In genomic region chr10:81556282-81556681, GRCm38 (mm10) we compare ENCODE assay signal across 10 mouse cellular contexts. TPM values are rescaled to one million over a fixed set of nuclear protein-coding genes. Genes with fewer than 3 reads are reported as not detected.
DNase-seq lines count a peak whose midpoint lies in the region; TF ChIP-seq lines count a peak whose summit lies in the region.
"Had no signal": no experiment of that assay in that cellular context is flagged by ENCODE, and none has a peak within 500 bp of the region (broad histone marks: within the 10 kb centered on the region; RNA-seq: fewer than 3 reads in every experiment).

No protein-coding gene starts in this region.

- no peak for TF ChIP-seq POLR2A in kidney, adult 2 months (IDR thresholded peaks at IDR 0.05; ENCODE audit: low read depth, low read length)
- TF ChIP-seq POLR2A in thymus, adult 2 months (IDR thresholded peaks at IDR 0.05; ENCODE audit: control insufficient read depth, extremely low read depth, insufficient read depth, low read length, poor library complexity), result no peak

- WGBS in kidney, adult 2 months, result 81% methylated on average over 3 of the region's 3 CpGs
- 87% methylated on average over 3 of the region's 3 CpGs for WGBS in thymus, adult 2 months

- no peaks in the 10 kb centered on the region for H3K27me3 ChIP-seq in kidney, adult 2 months (replicated peaks; ENCODE audit: control insufficient read depth, insufficient read depth, low read length)
- H3K27me3 ChIP-seq in thymus, adult 2 months (ENCODE audit: control insufficient read depth, insufficient read depth, low read length), result no peaks in the 10 kb centered on the region

- DNase-seq in kidney, adult 2 months, result no peak
- DNase-seq in kidney, postnatal 10 days, result no peak
- no peak for DNase-seq in thymus, adult 2 months
- DNase-seq in thymus, postnatal 14 days, result no peak
- DNase-seq in ZHBTc4 (ENCODE audit: low read depth, low spot score), result peak; percentile 85
- no peak for DNase-seq in adrenal gland, postnatal 4 days (ENCODE audit: low spot score in 2 of 2)
- DNase-seq in gastrocnemius, adult 8-10 months (ENCODE audit: low spot score in 2 of 2), result no peak
- DNase-seq: adrenal gland, adult 8-10 months; heart, postnatal 14 days; lung, adult 18-20 months had no signal

- no peaks in the 10 kb centered on the region for H3K36me3 ChIP-seq in kidney, adult 2 months (ENCODE audit: control insufficient read depth, insufficient read depth, low read length)
- no peaks in the 10 kb centered on the region for H3K36me3 ChIP-seq in thymus, adult 2 months (ENCODE audit: control insufficient read depth, insufficient read depth, low read length)

- H3K4me3 ChIP-seq in kidney, adult 2 months (ENCODE audit: insufficient read depth, low read depth, low read length), result no peak overlapping the region
- H3K4me3 ChIP-seq in thymus, adult 2 months (ENCODE audit: control insufficient read depth, insufficient read depth, low read length), result no peak overlapping the region

- peak; percentile 22; the same call in 1 of the 2 replicates for TF ChIP-seq CTCF in kidney, adult 2 months (conservative IDR thresholded peaks at IDR 0.05; ENCODE audit: insufficient read depth, insufficient read length, low read depth, low read length)
- 0 out of 2 replicates have a peak, but pooled peaks have one; percentile 34 for TF ChIP-seq CTCF in thymus, adult 2 months (IDR thresholded peaks at IDR 0.05; ENCODE audit: borderline replicate concordance, control insufficient read depth, extremely low read depth, insufficient read depth, low read length, poor library complexity)

- H3K27ac ChIP-seq in kidney, adult 2 months (ENCODE audit: insufficient read depth, low read depth, low read length), result no peak overlapping the region
- H3K27ac ChIP-seq in thymus, adult 2 months (ENCODE audit: control insufficient read depth, insufficient read depth, low read length), result no peak overlapping the region

- peaks cover 4% of the 10 kb centered on the region; the same call in 1 of the 2 replicates for H3K4me1 ChIP-seq in kidney, adult 2 months (ENCODE audit: control insufficient read depth, insufficient read depth, low read length)
- peaks cover 21% of the 10 kb centered on the region for H3K4me1 ChIP-seq in thymus, adult 2 months (replicated peaks; ENCODE audit: control insufficient read depth, insufficient read depth, low read length)

RNA-seq across cellular contexts. Expression of gene Aes, which starts 3.0 kb away (rescaled TPM):
- polyA plus RNA-seq in kidney, adult 2 months (2012; rRNA removed), result 2,250 and 2,535 TPM in 2 replicates
- 3,110 and 3,125 TPM in 2 replicates for polyA plus RNA-seq in thymus, adult 2 months (2012; rRNA removed)
- total RNA-seq in adrenal gland, postnatal 4 days (2021), result 100 to 1,000 TPM; 639 to 647 TPM
- 100 to 1,000 TPM; 851 to 988 (median 920) TPM for total RNA-seq in gastrocnemius, adult 8-10 months (2022)

RNA-seq across cellular contexts. Expression of gene Gna11, which starts 11.3 kb away (rescaled TPM):
- 93.0 and 107 TPM in 2 replicates for polyA plus RNA-seq in kidney, adult 2 months (2012; rRNA removed)
- polyA plus RNA-seq in thymus, adult 2 months (2012; rRNA removed), result 73.1 and 81.0 TPM in 2 replicates
- total RNA-seq in adrenal gland, postnatal 4 days (2021), result 10 to 100 TPM; 74.2 to 74.4 TPM
- 10 to 100 TPM; 26.2 to 30.7 (median 28.4) TPM for total RNA-seq in gastrocnemius, adult 8-10 months (2022)

RNA-seq across cellular contexts. Expression of gene Tle2, which starts 18.1 kb away (rescaled TPM):
- 63.7 and 93.5 TPM in 2 replicates for polyA plus RNA-seq in kidney, adult 2 months (2012; rRNA removed)
- polyA plus RNA-seq in thymus, adult 2 months (2012; rRNA removed), result 100 and 115 TPM in 2 replicates
- 10 to 100 TPM; 24.9 to 30.4 TPM for total RNA-seq in adrenal gland, postnatal 4 days (2021)
- 1 to 10 TPM; 3.1 to 4.3 (median 4.0) TPM for total RNA-seq in gastrocnemius, adult 8-10 months (2022)

RNA-seq across cellular contexts. Expression of gene Gna15, which starts 32.3 kb away (rescaled TPM):
- 1.7 and 2.1 TPM in 2 replicates for polyA plus RNA-seq in kidney, adult 2 months (2012; rRNA removed)
- polyA plus RNA-seq in thymus, adult 2 months (2012; rRNA removed), result 9.5 and 10.6 TPM in 2 replicates
- total RNA-seq in adrenal gland, postnatal 4 days (2021), result 1 to 10 TPM in 1 of 2 experiments, under 1 TPM in 1; 0.67 to 1.2 TPM
- under 1 TPM; 0.19 to 0.80 (median 0.24) TPM for total RNA-seq in gastrocnemius, adult 8-10 months (2022)

RNA-seq across cellular contexts. Expression of gene Tle6, which starts 44.6 kb away (rescaled TPM):
- polyA plus RNA-seq in kidney, adult 2 months (2012; rRNA removed), result 3.9 and 4.3 TPM in 2 replicates
- 22.5 and 28.8 TPM in 2 replicates for polyA plus RNA-seq in thymus, adult 2 months (2012; rRNA removed)
- total RNA-seq in adrenal gland, postnatal 4 days (2021), result 10 to 100 TPM; 12.8 to 20.2 TPM
- total RNA-seq in gastrocnemius, adult 8-10 months (2022), result 1 to 10 TPM; 4.1 to 6.9 (median 5.3) TPM

Comparison
In these comparisons a context has a peak if more than half of its experiments do, and no peak if none do; other contexts are left out.
1. RNA of gene Tle2, which starts 18.1 kb away (total RNA-seq): 24.9 to 30.4 TPM in adrenal gland, postnatal 4 days; 3.1 to 4.3 TPM in gastrocnemius, adult 8-10 months; every median in the first group is over 4 times any median in the second.